Mouse (Mus musculus) megakaryocyte, embryonic 14.5 days (primary cell): ENCODE data around the gene Poglut1.

Source experiments
- FLI1 ChIP-seq: IDR thresholded peaks from 2 replicates; pipeline ENCODE4 v1.6.1; 2012; ENCODE audit warnings: low read length, inconsistent platforms, mixed read lengths
- GATA1 ChIP-seq: IDR thresholded peaks from 3 replicates; pipeline ENCODE4 v1.6.1; 2012; ENCODE audit warnings: mixed read lengths, low read length, inconsistent platforms, borderline replicate concordance

GRCm38 (mm10) chr16:38562968-38563327 lies 12.9 kb upstream of the Poglut1 start:
- no peak for TF ChIP-seq GATA1
- TF ChIP-seq FLI1: no peak
